Mouse (Mus musculus) limb, embryonic 13.5 days (tissue): Measurements from ENCODE around the gene Ptpn6. TPM values are rescaled to one million over a fixed set of nuclear protein-coding genes. Genes with fewer than 3 reads are reported as not detected.

ENCODE experiments used
- ATAC-seq: fragments of 200-750 bp; cut with Nextera tagmentation; 2 replicates; pipeline ENCODE4 v1.8.0; 2017; ENCODE audit warnings: low read depth, moderate number of reproducible peaks, moderate TSS enrichment; ENCODE audit not compliant: low FRiP score
- H3K27ac ChIP-seq: fragments of 300-500 bp; sonication (generic); 2 replicates; pipeline ENCODE4 v1.5.1; 2015; ENCODE audit warnings: inconsistent platforms, mild to moderate bottlenecking, moderate library complexity
- H3K27me3 ChIP-seq: fragments of 300-500 bp; sonication (generic); 2 replicates; pipeline ENCODE4 v1.6.1; 2015; ENCODE audit warnings: mild to moderate bottlenecking, inconsistent platforms
- H3K36me3 ChIP-seq: fragments of 300-500 bp; sonication (generic); 2 replicates; pipeline ENCODE4 v1.6.1; 2015; ENCODE audit warnings: inconsistent platforms, mild to moderate bottlenecking, moderate library complexity
- H3K4me1 ChIP-seq: fragments of 300-500 bp; sonication (generic); 2 replicates; pipeline ENCODE4 v1.6.1; 2015; ENCODE audit warnings: inconsistent platforms
- H3K4me2 ChIP-seq: fragments of 300-500 bp; sonication (generic); replicated peaks from 2 replicates; pipeline ENCODE4 v1.6.1; 2015; ENCODE audit warnings: inconsistent platforms, mild to moderate bottlenecking, moderate library complexity
- H3K4me3 ChIP-seq: fragments of 300-500 bp; sonication (generic); 2 replicates; pipeline ENCODE4 v1.5.1; 2015; ENCODE audit warnings: moderate library complexity, mild to moderate bottlenecking, inconsistent platforms
- H3K9ac ChIP-seq: fragments of 300-500 bp; sonication (generic); 2 replicates; pipeline ENCODE4 v1.6.1; 2015; ENCODE audit warnings: mild to moderate bottlenecking, inconsistent platforms
- H3K9me3 ChIP-seq: fragments of 300-500 bp; sonication (generic); 2 replicates; pipeline ENCODE4 v1.6.1; 2016; ENCODE audit warnings: inconsistent platforms
- WGBS: fragments of 180-500 bp; shearing (Covaris S2); methylation state at CpG from one replicate; pipeline ENCODE4 v1.1.7; 2015; 5-methylcytosine and 5-hydroxymethylcytosine counted together
- polyA plus RNA-seq: library from polyadenylated mRNA; unstranded; fragments of >200 nt; fragmentation: Nextera tagmentation; extraction: Ambion mirVana; gene quantifications from 2 replicates; pipeline ENCODE4 v1.2.1, GENCODE M21; 2015

Gene Ptpn6
- polyA plus RNA-seq, 1 experiment from 2014 or later: 9.0 TPM

GRCm38 (mm10) chr6:124720904-124721303 lies 17.6 kb downstream of the Ptpn6 start:
- no peak overlapping the region for H3K4me2 ChIP-seq
- H3K27me3 ChIP-seq: no peaks in the 10 kb centered on the region
- H3K27ac ChIP-seq: no peak overlapping the region
- H3K9me3 ChIP-seq: no peaks in the 10 kb centered on the region
- no peaks in the 10 kb centered on the region for H3K4me1 ChIP-seq
- H3K9ac ChIP-seq: no peak overlapping the region
- 79% methylated on average over 11 of the region's 11 CpGs for WGBS
- H3K4me3 ChIP-seq: no peak overlapping the region
- peaks cover 21% of the 10 kb centered on the region for H3K36me3 ChIP-seq
- no peak for ATAC-seq

- no peaks in the 10 kb centered on the region for H3K27me3 ChIP-seq
- H3K9ac ChIP-seq: peak overlapping the region; percentile 61
- H3K4me2 ChIP-seq: peak overlapping the region; percentile 36
- no peak for ATAC-seq
- H3K4me3 ChIP-seq: peak overlapping the region; percentile 28; the same call in 1 of the 2 replicates
- no peaks in the 10 kb centered on the region for H3K4me1 ChIP-seq
- H3K36me3 ChIP-seq: peaks cover 36% of the 10 kb centered on the region
- no peaks in the 10 kb centered on the region for H3K9me3 ChIP-seq
- H3K27ac ChIP-seq: no peak overlapping the region
- WGBS: 61% methylated on average over 7 of the region's 7 CpGs
Observed at GRCm38 (mm10) chr6:124719354-124719978, 19.0 kb downstream of the Ptpn6 start.

DNA sequence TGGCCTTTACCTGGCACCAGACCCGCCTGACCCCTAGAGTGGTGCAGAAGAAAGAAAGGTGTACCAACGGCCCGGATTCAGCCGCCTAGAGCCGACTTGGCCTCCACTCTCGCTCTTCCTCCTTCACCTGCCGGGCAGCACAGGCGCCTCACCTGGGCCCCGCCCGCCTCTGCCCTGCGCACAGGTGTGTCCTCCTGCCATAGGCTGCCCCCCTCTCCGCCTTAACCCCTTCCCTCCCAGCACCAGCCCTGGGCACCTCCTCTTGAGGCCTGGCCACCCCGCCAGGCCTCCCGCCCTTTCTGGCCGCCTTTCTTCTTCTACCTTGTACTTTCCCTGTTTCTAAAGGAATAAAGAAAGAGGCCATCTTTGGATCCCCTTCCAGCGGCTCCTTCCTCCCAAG lies 19.8 kb downstream of the Ptpn6 start:
- H3K4me1 ChIP-seq: peaks cover 7% of the 10 kb centered on the region
- peaks cover 43% of the 10 kb centered on the region for H3K36me3 ChIP-seq
- H3K4me3 ChIP-seq: peak overlapping the region; percentile 28
- no peak overlapping the region for H3K27ac ChIP-seq
- H3K27me3 ChIP-seq: no peaks in the 10 kb centered on the region
- WGBS: 60% methylated on average over 16 of the region's 16 CpGs
- no peak for ATAC-seq
- peak overlapping the region; percentile 44 for H3K4me2 ChIP-seq
- H3K9ac ChIP-seq: peak overlapping the region; percentile 61
- H3K9me3 ChIP-seq: no peaks in the 10 kb centered on the region

- peaks cover 43% of the 10 kb centered on the region for H3K36me3 ChIP-seq
- no peaks in the 10 kb centered on the region for H3K27me3 ChIP-seq
- peak overlapping the region; percentile 28 for H3K4me3 ChIP-seq
- H3K27ac ChIP-seq: no peak overlapping the region
- ATAC-seq: no peak
- H3K4me2 ChIP-seq: peak overlapping the region; percentile 44
- H3K9me3 ChIP-seq: no peaks in the 10 kb centered on the region
- WGBS: 72% methylated on average over 13 of the region's 13 CpGs
- H3K9ac ChIP-seq: no peak overlapping the region; the same call in 1 of the 2 replicates
- peaks cover 14% of the 10 kb centered on the region for H3K4me1 ChIP-seq
Observed at GRCm38 (mm10) chr6:124717968-124718367, 20.5 kb downstream of the Ptpn6 start.

GRCm38 (mm10) chr6:124716864-124717490 lies 21.5 kb downstream of the Ptpn6 start:
- no peaks in the 10 kb centered on the region for H3K27me3 ChIP-seq
- no peaks in the 10 kb centered on the region for H3K9me3 ChIP-seq
- H3K36me3 ChIP-seq: peaks cover 43% of the 10 kb centered on the region
- 0 out of 2 replicates have a peak overlapping the region, but pooled peaks have one; percentile 14 for H3K4me2 ChIP-seq
- H3K9ac ChIP-seq: no peak overlapping the region
- WGBS: 70% methylated on average over 20 of the region's 20 CpGs
- ATAC-seq: no peak
- no peak overlapping the region; the same call in 1 of the 2 replicates for H3K27ac ChIP-seq
- H3K4me3 ChIP-seq: no peak overlapping the region
- H3K4me1 ChIP-seq: peaks cover 16% of the 10 kb centered on the region

- Histone ChIP-seq H3K9ac (peak overlapping the region; percentile 97), H3K27me3 (no peaks in the 10 kb centered on the region), H3K4me3 (peak overlapping the region; percentile 99), H3K36me3 (peaks cover 61% of the 10 kb centered on the region), H3K4me2 (peak overlapping the region; percentile 90), H3K4me1 (peaks cover 39% of the 10 kb centered on the region), H3K27ac (0 out of 2 replicates have a peak overlapping the region, but pooled peaks have one; percentile 90), H3K9me3 (no peaks in the 10 kb centered on the region)
- WGBS: 16% methylated on average over 11 of the region's 11 CpGs
- ATAC-seq: no peak
Observed at GRCm38 (mm10) chr6:124712918-124713317, 25.6 kb downstream of the Ptpn6 start.

DNA sequence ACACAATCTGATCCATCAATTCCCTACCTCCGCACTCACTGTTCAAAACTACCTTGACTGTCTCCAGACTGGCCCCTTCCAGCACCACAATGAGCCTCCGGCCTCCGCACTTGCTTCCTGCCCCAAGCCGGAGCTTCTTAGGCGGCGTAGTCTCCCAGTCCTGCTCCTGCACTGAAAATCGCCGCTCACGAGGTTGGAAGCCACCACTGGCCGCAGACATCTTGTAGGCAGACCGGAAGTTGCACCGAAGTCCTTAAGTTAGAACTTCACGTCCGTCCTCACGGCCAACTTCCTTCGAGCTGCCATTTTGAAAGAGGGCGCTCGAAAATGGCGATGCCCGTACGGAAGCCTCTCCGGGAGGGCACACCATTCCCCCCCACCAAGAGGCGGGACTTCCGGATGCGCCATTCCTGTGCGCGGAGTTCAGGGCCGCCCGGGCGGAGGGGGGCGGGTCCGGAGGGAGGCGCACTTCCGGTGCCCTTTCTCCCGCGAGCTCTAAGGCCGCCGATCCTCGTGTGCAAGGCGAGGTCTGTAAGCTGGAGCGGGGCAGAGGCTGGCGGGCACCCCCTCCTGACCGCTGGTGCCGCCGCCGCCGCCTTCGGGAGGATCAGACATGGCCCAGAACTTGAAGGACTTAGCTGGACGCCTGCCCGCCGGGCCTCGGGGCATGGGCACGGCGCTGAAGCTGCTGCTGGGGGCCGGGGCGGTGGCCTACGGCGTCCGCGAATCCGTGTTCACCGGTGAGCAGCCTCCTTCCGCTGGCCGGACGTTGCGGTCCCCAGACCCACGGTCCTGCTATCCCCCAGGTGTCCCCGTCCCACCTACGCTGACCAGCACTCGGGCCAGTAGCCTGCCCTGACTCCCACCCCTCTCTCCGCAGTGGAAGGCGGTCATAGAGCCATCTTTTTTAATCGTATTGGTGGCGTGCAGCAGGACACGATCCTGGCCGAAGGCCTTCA lies 26.4 kb downstream of the Ptpn6 start, which contains the start of the genes Emg1 and Phb2:
Gene Emg1 (minus strand): TSS at position 355 of the 959 bp plus-strand sequence.
Gene Phb2 (plus strand): TSS at position 513 of the 959 bp plus-strand sequence.
- WGBS: under 1% methylated on average over 76 of the region's 76 CpGs

DNA sequence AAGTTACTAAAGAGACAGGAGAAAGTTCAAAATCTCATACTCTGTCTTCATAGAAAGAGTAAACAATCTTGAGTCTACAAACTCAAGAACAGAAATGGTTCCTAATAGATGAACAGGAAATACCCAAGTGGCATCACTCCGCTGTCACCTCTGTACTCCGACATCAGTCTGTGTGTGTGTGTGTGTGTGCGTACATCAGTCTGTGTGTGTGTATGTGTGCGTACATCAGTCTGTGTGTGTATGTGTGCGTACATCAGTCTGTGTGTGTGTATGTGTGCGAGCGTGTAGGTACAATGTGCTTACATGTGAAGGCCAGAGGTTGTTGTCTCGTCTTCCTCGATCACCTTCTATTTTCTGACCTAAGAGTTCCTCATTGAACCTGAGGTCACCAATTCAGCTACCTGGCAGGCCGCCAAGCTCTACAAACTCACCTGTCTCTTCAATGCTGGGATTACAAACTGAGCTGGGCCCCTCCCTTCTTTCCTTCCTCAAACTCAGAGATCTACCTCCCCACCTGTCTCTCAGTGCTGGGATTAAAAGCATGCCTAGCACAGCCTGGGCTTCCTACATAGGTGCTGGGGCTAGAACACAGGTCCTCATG lies 30.1 kb downstream of the Ptpn6 start:
- Histone ChIP-seq H3K36me3 (peaks cover 62% of the 10 kb centered on the region), H3K27me3 (no peaks in the 10 kb centered on the region), H3K9ac (no peak overlapping the region), H3K4me2 (no peak overlapping the region), H3K4me1 (peaks cover 29% of the 10 kb centered on the region), H3K9me3 (no peaks in the 10 kb centered on the region), H3K4me3 (no peak overlapping the region), H3K27ac (no peak overlapping the region)
- WGBS: 93% methylated on average over 10 of the region's 10 CpGs
- ATAC-seq: no peak

More for the DNA sequence above, 26.4 kb downstream of the Ptpn6 start, which contains the start of the genes Emg1 and Phb2:
- ATAC-seq: peak; percentile 96
- Histone ChIP-seq H3K9me3 (no peaks in the 10 kb centered on the region), H3K4me2 (peak within 1 kb of the TSS; percentile 90), H3K9ac (peak within 1 kb of the TSS; percentile 97), H3K36me3 (peaks cover 61% of the 10 kb centered on the region), H3K4me3 (peak within 1 kb of the TSS; percentile 99), H3K4me1 (peaks cover 39% of the 10 kb centered on the region), H3K27ac (peak within 1 kb of the TSS; percentile 90), H3K27me3 (no peaks in the 10 kb centered on the region)

DNA sequence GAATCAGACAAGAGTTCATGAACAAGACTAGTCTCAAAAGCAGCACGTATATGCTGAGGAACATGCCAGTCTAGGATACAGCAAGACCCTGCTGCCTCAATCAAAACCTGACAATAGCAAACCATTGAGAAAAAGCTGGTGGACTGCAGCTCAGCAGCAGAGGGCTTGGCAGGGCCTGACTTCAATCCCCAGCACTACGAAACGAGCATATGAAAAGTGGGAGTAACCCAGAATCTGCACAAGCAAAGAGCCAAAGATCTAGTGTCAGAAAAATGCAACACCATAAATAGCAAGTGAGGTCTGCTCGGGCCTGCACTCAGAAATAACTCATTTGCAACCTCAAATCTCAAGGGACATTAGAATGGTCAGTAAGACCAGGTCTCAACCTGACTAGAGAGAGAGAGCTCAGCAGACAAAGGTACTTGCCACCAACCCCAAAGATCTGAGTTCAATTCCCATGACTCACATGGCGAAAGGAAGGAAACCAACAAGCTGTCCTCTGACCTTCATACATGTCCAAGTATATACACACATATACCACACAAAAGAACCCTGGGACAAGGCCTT lies 32.4 kb downstream of the Ptpn6 start:
- Histone ChIP-seq H3K9ac (no peak overlapping the region), H3K9me3 (no peaks in the 10 kb centered on the region), H3K4me3 (no peak overlapping the region), H3K4me2 (no peak overlapping the region), H3K27ac (no peak overlapping the region), H3K4me1 (peaks cover 22% of the 10 kb centered on the region), H3K36me3 (peaks cover 84% of the 10 kb centered on the region), H3K27me3 (no peaks in the 10 kb centered on the region)
- WGBS: 84% methylated on average over 5 of the region's 5 CpGs
- ATAC-seq: no peak

GRCm38 (mm10) chr6:124704417-124704816 lies 34.1 kb downstream of the Ptpn6 start:
- no peak for ATAC-seq
- Histone ChIP-seq H3K9ac (no peak overlapping the region), H3K27me3 (no peaks in the 10 kb centered on the region), H3K4me3 (no peak overlapping the region), H3K27ac (no peak overlapping the region), H3K9me3 (no peaks in the 10 kb centered on the region), H3K4me2 (no peak overlapping the region), H3K36me3 (peaks cover 95% of the 10 kb centered on the region), H3K4me1 (0 out of 2 replicates have a peak, but pooled peaks cover 4% of the 10 kb centered on the region)
- 95% methylated on average over 2 of the region's 2 CpGs for WGBS

- ATAC-seq: no peak
- no peak overlapping the region for H3K4me2 ChIP-seq
- H3K9ac ChIP-seq: no peak overlapping the region
- H3K4me3 ChIP-seq: no peak overlapping the region
- H3K27me3 ChIP-seq: no peaks in the 10 kb centered on the region
- no peak overlapping the region for H3K27ac ChIP-seq
- H3K36me3 ChIP-seq: peaks cover 97% of the 10 kb centered on the region
- 89% methylated on average over 7 of the region's 7 CpGs for WGBS
- no peaks in the 10 kb centered on the region for H3K9me3 ChIP-seq
- H3K4me1 ChIP-seq: no peaks in the 10 kb centered on the region
Observed at GRCm38 (mm10) chr6:124703789-124704188, 34.7 kb downstream of the Ptpn6 start.
